Mouse (Mus musculus) T-helper 1 cell (primary cell): ENCODE measurements around the gene Olfr1497.

Experiments
- in situ Hi-C: fragments of 300-600 bp; cut with MboI, MseI; formaldehyde crosslinking; loops from one replicate; pipeline ENCODE4 v1.15.1; 2025; ENCODE audit warnings: high pct_unique_total_duplicates

Olfr1497 gene

GRCm38 (mm10) chr19:13798102-13798501 is at the start of gene Olfr1497:
Gene Olfr1497 (minus strand): TSS chr19:13798202.
- in situ Hi-C loops: no loop called here

- in situ Hi-C loops: no loop called here
Measured at GRCm38 (mm10) chr19:13830388-13830787, 32.4 kb upstream of the Olfr1497 start, which contains the start of gene Olfr1500. Gene Olfr1500 (minus strand): TSS chr19:13830488.

GRCm38 (mm10) chr19:13828447-13828846 is 30.4 kb upstream of the Olfr1497 start:
- in situ Hi-C loops: no loop called here

GRCm38 (mm10) chr19:13820847-13821246 is 22.8 kb upstream of the Olfr1497 start:
- in situ Hi-C loops: loop anchor here (25.0 kb wide), 2 partner anchors 1134 to 1284 kb away; partner anchors contain the start of genes Fam111a, Keg1 and Olfr1443

- in situ Hi-C loops: loop anchor here (25.0 kb wide), 2 partner anchors 1132 to 1282 kb away; partner anchors contain the start of genes Fam111a, Keg1 and Olfr1443
Measured at GRCm38 (mm10) chr19:13819347-13819746, 21.3 kb upstream of the Olfr1497 start, which contains the start of gene Olfr1499. Gene Olfr1499 (minus strand): TSS chr19:13819447.

- in situ Hi-C loops: loop anchor here (25.0 kb wide), 2 partner anchors 1132 to 1282 kb away; partner anchors contain the start of genes Fam111a, Keg1 and Olfr1443
Measured at GRCm38 (mm10) chr19:13818827-13819226, 20.8 kb upstream of the Olfr1497 start.

- in situ Hi-C loops: loop anchor here (25.0 kb wide), 2 partner anchors 1126 to 1276 kb away; partner anchors contain the start of genes Fam111a, Keg1 and Olfr1443
Measured at GRCm38 (mm10) chr19:13812823-13813222, 14.8 kb upstream of the Olfr1497 start.

GRCm38 (mm10) chr19:13805486-13805885 is 7.5 kb upstream of the Olfr1497 start:
- in situ Hi-C loops: loop anchor here (25.0 kb wide), 2 partner anchors 1118 to 1268 kb away; partner anchors contain the start of genes Fam111a, Keg1 and Olfr1443

- in situ Hi-C loops: no loop called here
Measured at GRCm38 (mm10) chr19:13777578-13777977, 20.4 kb downstream of the Olfr1497 start, which contains the start of gene Olfr1496. Gene Olfr1496 (plus strand): TSS chr19:13777878.

- in situ Hi-C loops: no loop called here
Measured at GRCm38 (mm10) chr19:13768565-13769276, 29.3 kb downstream of the Olfr1497 start.

GRCm38 (mm10) chr19:13764306-13764705 is 33.7 kb downstream of the Olfr1497 start, which contains the start of gene Olfr1495:
Gene Olfr1495 (plus strand): TSS chr19:13764606.
- in situ Hi-C loops: no loop called here

GRCm38 (mm10) chr19:13749366-13749765 is 48.6 kb downstream of the Olfr1497 start:
- in situ Hi-C loops: no loop called here
